Mouse (Mus musculus): ENCODE measurements around the gene Krt79. TPM values are rescaled to one million over a fixed set of nuclear protein-coding genes. Genes with fewer than 3 reads are reported as not detected.

Gene Krt79
- polyA plus RNA-seq, 1 experiment from 2014 or later, result 1.6 TPM

- H3K4me3 ChIP-seq (replicated peaks), result peak overlapping the region; percentile 3; the same call in 1 of the 2 replicates
- H3K27me3 ChIP-seq (replicated peaks), result no peaks in the 10 kb centered on the region
- no peak overlapping the region; the same call in 1 of the 2 replicates for H3K27ac ChIP-seq
- 21% methylated on average over 9 of the region's 9 CpGs for WGBS
- no peaks in the 10 kb centered on the region for H3K36me3 ChIP-seq
- no peak overlapping the region for H3K9ac ChIP-seq
- no peak for ATAC-seq (ENCODE audit: insufficient read depth, low FRiP score, low read depth)
- H3K4me1 ChIP-seq, result peaks cover 16% of the 10 kb centered on the region
- H3K4me2 ChIP-seq, result peak overlapping the region; percentile 36
- no peaks in the 10 kb centered on the region for H3K9me3 ChIP-seq
These were observed 11.0 kb downstream of the Krt79 start for GRCm38 (mm10) chr15:101929087-101929486.

GRCm38 (mm10) chr15:101927340-101928080, 12.6 kb downstream of the Krt79 start:
- Histone ChIP-seq H3K4me3 (replicated peaks) (no peak overlapping the region), H3K27me3 (replicated peaks) (no peaks in the 10 kb centered on the region), H3K9ac (no peak overlapping the region), H3K27ac (no peak overlapping the region), H3K9me3 (no peaks in the 10 kb centered on the region), H3K4me1 (peaks cover 16% of the 10 kb centered on the region), H3K4me2 (no peak overlapping the region), H3K36me3 (no peaks in the 10 kb centered on the region)
- 56% methylated on average over 12 of the region's 12 CpGs for WGBS
- no peak for ATAC-seq (ENCODE audit: insufficient read depth, low FRiP score, low read depth)

GRCm38 (mm10) chr15:101925041-101925440, 15.1 kb downstream of the Krt79 start:
- no peak overlapping the region for H3K27ac ChIP-seq
- ATAC-seq (ENCODE audit: insufficient read depth, low FRiP score, low read depth), result no peak
- H3K9ac ChIP-seq, result no peak overlapping the region
- no peaks in the 10 kb centered on the region for H3K36me3 ChIP-seq
- H3K27me3 ChIP-seq (replicated peaks), result no peaks in the 10 kb centered on the region
- peaks cover 9% of the 10 kb centered on the region for H3K4me1 ChIP-seq
- H3K4me2 ChIP-seq, result no peak overlapping the region
- no peaks in the 10 kb centered on the region for H3K9me3 ChIP-seq
- WGBS, result 73% methylated on average over 1 of the region's 1 CpGs
- H3K4me3 ChIP-seq (replicated peaks), result no peak overlapping the region

DNA sequence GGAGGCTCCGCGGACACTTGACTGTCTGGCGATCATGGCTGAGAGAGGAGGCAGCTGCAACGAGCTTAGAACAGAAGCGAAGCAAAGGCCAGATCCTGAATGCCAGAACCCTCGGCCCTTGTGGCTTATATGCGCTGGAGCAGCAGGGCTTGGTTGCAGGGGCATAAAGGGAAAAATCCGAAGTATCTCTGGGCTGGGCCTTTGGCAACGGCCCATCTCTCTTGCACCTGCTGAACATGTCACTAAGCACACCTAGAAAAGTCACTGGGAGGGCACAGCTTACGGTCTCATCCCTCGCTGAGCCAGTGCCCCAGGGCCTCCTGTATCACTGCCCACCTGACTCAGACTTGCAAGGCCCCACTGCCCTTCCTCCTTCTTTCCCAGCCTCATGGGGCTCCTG, 15.5 kb downstream of the Krt79 start, which contains the start of gene Krt4:
Gene Krt4 (minus strand): TSS at position 101 of the 400 bp plus-strand sequence.
- no peak within 1 kb of the TSS for H3K9ac ChIP-seq
- no peaks in the 10 kb centered on the region for H3K36me3 ChIP-seq
- H3K27ac ChIP-seq, result no peak within 1 kb of the TSS
- no peak for ATAC-seq (ENCODE audit: insufficient read depth, low FRiP score, low read depth)
- H3K4me2 ChIP-seq, result no peak within 1 kb of the TSS
- H3K4me3 ChIP-seq (replicated peaks), result no peak within 1 kb of the TSS
- no peaks in the 10 kb centered on the region for H3K9me3 ChIP-seq
- H3K27me3 ChIP-seq (replicated peaks), result no peaks in the 10 kb centered on the region
- WGBS, result 67% methylated on average over 11 of the region's 11 CpGs
- H3K4me1 ChIP-seq, result peaks cover 5% of the 10 kb centered on the region; the same call in 1 of the 2 replicates

GRCm38 (mm10) chr15:101922296-101922695, 17.8 kb downstream of the Krt79 start:
- no peak overlapping the region for H3K4me3 ChIP-seq (replicated peaks)
- no peaks in the 10 kb centered on the region for H3K36me3 ChIP-seq
- H3K4me1 ChIP-seq, result no peaks in the 10 kb centered on the region
- no peak overlapping the region for H3K9ac ChIP-seq
- WGBS, result 87% methylated on average over 2 of the region's 2 CpGs
- no peak overlapping the region for H3K4me2 ChIP-seq
- no peaks in the 10 kb centered on the region for H3K27me3 ChIP-seq (replicated peaks)
- ATAC-seq (ENCODE audit: insufficient read depth, low FRiP score, low read depth), result no peak
- no peak overlapping the region for H3K27ac ChIP-seq
- no peaks in the 10 kb centered on the region for H3K9me3 ChIP-seq

DNA sequence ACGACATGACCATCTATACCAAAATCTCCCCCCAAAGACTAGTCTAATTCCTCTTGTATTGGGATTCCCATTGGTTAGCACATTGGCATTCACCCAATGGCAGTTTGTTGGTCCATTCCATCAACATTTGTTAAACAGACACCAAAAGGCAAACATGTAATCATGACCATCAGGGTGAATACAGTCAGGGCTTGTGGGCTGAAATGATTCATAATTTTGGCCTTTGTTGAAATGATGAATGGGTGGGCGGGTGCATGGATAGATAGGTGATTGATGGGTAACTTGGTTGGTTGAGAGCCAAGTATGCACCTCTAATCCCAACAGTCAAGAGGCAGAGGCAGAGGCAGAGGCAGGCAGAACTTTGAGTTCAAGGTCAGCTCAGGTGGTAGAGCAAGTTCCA, 24.1 kb downstream of the Krt79 start:
- no peaks in the 10 kb centered on the region for H3K4me1 ChIP-seq
- H3K4me3 ChIP-seq (replicated peaks), result no peak overlapping the region
- no peaks in the 10 kb centered on the region for H3K36me3 ChIP-seq
- H3K9me3 ChIP-seq, result no peaks in the 10 kb centered on the region
- ATAC-seq (ENCODE audit: insufficient read depth, low FRiP score, low read depth), result no peak
- no peaks in the 10 kb centered on the region for H3K27me3 ChIP-seq (replicated peaks)
- no peak overlapping the region for H3K4me2 ChIP-seq
- no peak overlapping the region for H3K27ac ChIP-seq
- WGBS, result 58% methylated on average over 2 of the region's 2 CpGs
- H3K9ac ChIP-seq, result no peak overlapping the region

- Histone ChIP-seq H3K9me3 (no peaks in the 10 kb centered on the region), H3K27me3 (replicated peaks) (no peaks in the 10 kb centered on the region), H3K4me2 (no peak overlapping the region), H3K4me3 (replicated peaks) (no peak overlapping the region), H3K9ac (no peak overlapping the region), H3K27ac (no peak overlapping the region), H3K4me1 (no peaks in the 10 kb centered on the region), H3K36me3 (no peaks in the 10 kb centered on the region)
- ATAC-seq (ENCODE audit: insufficient read depth, low FRiP score, low read depth), result no peak
- WGBS, result 74% methylated on average over 5 of the region's 5 CpGs
These were observed 35.3 kb downstream of the Krt79 start for GRCm38 (mm10) chr15:101904849-101905248.

GRCm38 (mm10) chr15:101902171-101903149, 37.7 kb downstream of the Krt79 start:
- no peak overlapping the region for H3K4me2 ChIP-seq
- 46% methylated on average over 12 of the region's 12 CpGs for WGBS
- H3K9me3 ChIP-seq, result no peaks in the 10 kb centered on the region
- ATAC-seq (ENCODE audit: insufficient read depth, low FRiP score, low read depth), result no peak
- H3K4me1 ChIP-seq, result no peaks in the 10 kb centered on the region
- no peaks in the 10 kb centered on the region for H3K36me3 ChIP-seq
- no peak overlapping the region for H3K9ac ChIP-seq
- no peak overlapping the region for H3K4me3 ChIP-seq (replicated peaks)
- no peaks in the 10 kb centered on the region for H3K27me3 ChIP-seq (replicated peaks)
- no peak overlapping the region for H3K27ac ChIP-seq

- H3K9ac ChIP-seq, result no peak overlapping the region
- no peaks in the 10 kb centered on the region for H3K36me3 ChIP-seq
- H3K9me3 ChIP-seq, result no peaks in the 10 kb centered on the region
- H3K4me2 ChIP-seq, result no peak overlapping the region
- ATAC-seq (ENCODE audit: insufficient read depth, low FRiP score, low read depth), result no peak
- no peak overlapping the region for H3K27ac ChIP-seq
- H3K27me3 ChIP-seq (replicated peaks), result no peaks in the 10 kb centered on the region
- WGBS, result 90% methylated on average over 4 of the region's 4 CpGs
- H3K4me3 ChIP-seq (replicated peaks), result no peak overlapping the region
- no peaks in the 10 kb centered on the region for H3K4me1 ChIP-seq
These were observed 44.9 kb downstream of the Krt79 start for GRCm38 (mm10) chr15:101895216-101895615.

GRCm38 (mm10) chr15:101892820-101893219, 47.3 kb downstream of the Krt79 start, which contains the start of gene Krt76:
TSS of gene Krt76 (minus strand) at chr15:101892920.
- H3K27ac ChIP-seq, result no peak within 1 kb of the TSS
- no peaks in the 10 kb centered on the region for H3K9me3 ChIP-seq
- no peaks in the 10 kb centered on the region for H3K4me1 ChIP-seq
- WGBS, result 55% methylated on average over 4 of the region's 4 CpGs
- no peaks in the 10 kb centered on the region for H3K36me3 ChIP-seq
- no peak within 1 kb of the TSS for H3K9ac ChIP-seq
- H3K27me3 ChIP-seq (replicated peaks), result no peaks in the 10 kb centered on the region
- ATAC-seq (ENCODE audit: insufficient read depth, low FRiP score, low read depth), result no peak
- no peak within 1 kb of the TSS for H3K4me2 ChIP-seq
- H3K4me3 ChIP-seq (replicated peaks), result no peak within 1 kb of the TSS

DNA sequence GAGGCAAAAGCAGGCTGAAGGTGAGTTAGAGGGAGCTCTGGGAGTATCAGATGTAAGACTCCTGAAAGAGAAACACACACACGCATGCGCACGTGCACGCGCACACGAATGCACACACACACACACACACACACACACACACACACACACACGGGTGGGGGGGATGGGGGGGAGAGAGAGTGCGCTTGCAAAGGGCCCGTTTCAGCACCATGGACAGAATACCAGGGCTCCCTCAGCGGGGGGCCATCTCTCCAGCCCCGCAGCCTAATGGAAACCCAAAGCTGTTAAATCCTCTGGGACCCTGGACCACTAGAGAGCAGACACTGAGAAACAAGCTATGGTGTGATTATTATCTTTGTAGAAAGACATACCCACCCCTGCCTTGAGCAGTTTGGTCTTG, 60.3 kb downstream of the Krt79 start:
- no peak for ATAC-seq (ENCODE audit: insufficient read depth, low FRiP score, low read depth)
- Histone ChIP-seq H3K4me2 (no peak overlapping the region), H3K9ac (no peak overlapping the region), H3K27ac (no peak overlapping the region), H3K4me3 (replicated peaks) (no peak overlapping the region), H3K27me3 (replicated peaks) (0 out of 2 replicates have a peak, but pooled peaks cover 5% of the 10 kb centered on the region), H3K9me3 (no peaks in the 10 kb centered on the region), H3K36me3 (no peaks in the 10 kb centered on the region), H3K4me1 (no peaks in the 10 kb centered on the region)
- WGBS, result 17% methylated on average over 11 of the region's 11 CpGs

Data from stomach, embryonic 15.5 days (tissue).